Mouse (Mus musculus) brain, embryonic 14.5 days (tissue): ENCODE results near the gene Rnf4.

Experiments used
- CTCF ChIP-seq: fragments of 200-500 bp; IDR thresholded peaks from 2 replicates; pipeline ENCODE4 v1.5.1; 2012; ENCODE audit warnings: inconsistent platforms, mild to moderate bottlenecking, moderate library complexity, borderline replicate concordance; ENCODE audit not compliant: insufficient read depth, insufficient read length; ENCODE audit errors: extremely low read depth
- POLR2A ChIP-seq: fragments of 200-500 bp; IDR thresholded peaks from 2 replicates; pipeline ENCODE4 v1.6.1; 2012; ENCODE audit warnings: mild to moderate bottlenecking, inconsistent platforms, borderline replicate concordance; ENCODE audit not compliant: poor library complexity, insufficient read depth, insufficient read length, severe bottlenecking; ENCODE audit errors: extremely low read depth

GRCm38 (mm10) chr5:34385616-34386015, 49.5 kb downstream of the Rnf4 start:
- TF ChIP-seq CTCF (no peak), POLR2A (no peak)
